Mouse (Mus musculus): ENCODE measurements around the gene Rwdd3. TPM values are rescaled to one million over a fixed set of nuclear protein-coding genes. Genes with fewer than 3 reads are reported as not detected.
A peak's percentile ranks its signal among the peaks of the same experiment; 100 is the strongest.

The Rwdd3 gene
- polyA plus RNA-seq, 1 experiment, result 3.3 TPM

DNA sequence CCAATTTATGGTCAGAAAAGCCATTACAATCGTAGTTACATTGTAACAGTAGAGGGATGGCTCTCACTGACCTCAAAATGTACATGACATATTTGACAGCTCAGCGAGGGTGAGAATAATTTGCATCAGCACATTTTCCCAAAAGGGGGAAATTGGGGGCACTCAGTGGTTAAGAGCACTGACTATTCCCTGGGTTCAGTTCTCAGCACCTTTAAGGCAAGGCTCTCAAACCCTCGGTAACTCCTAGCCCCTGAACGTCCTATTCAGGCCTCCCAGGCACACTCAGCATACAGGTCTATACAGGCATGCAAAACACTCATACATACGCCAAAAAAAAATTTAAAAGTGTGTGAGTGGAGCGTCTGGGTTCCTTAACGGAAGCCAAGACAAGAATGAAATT is 864 bp downstream of the Rwdd3 start:
- TF ChIP-seq TCF12 (IDR thresholded peaks at IDR 0.05; ENCODE audit: insufficient read depth, poor library complexity, severe bottlenecking), result no peak
- TF ChIP-seq POLR2AphosphoS2 (IDR thresholded peaks at IDR 0.05; ENCODE audit: insufficient read length, low read depth), result no peak
- no peak for TF ChIP-seq REST (IDR thresholded peaks at IDR 0.05; ENCODE audit: insufficient read depth, insufficient read length)
- TF ChIP-seq TCF3 (IDR thresholded peaks at IDR 0.05; ENCODE audit: insufficient read length, low read depth), result no peak
- no peak for TF ChIP-seq MYOG (IDR thresholded peaks at IDR 0.05; ENCODE audit: control insufficient read depth in 1 of 3, insufficient read depth in 1 of 3, insufficient read length in 2 of 3, low read depth in 2 of 3)
- TF ChIP-seq MYOD1 (IDR thresholded peaks at IDR 0.05; ENCODE audit: control insufficient read depth in 1 of 3, insufficient read length in 2 of 3, low read depth in 2 of 3), result no peak
- TF ChIP-seq SRF (IDR thresholded peaks at IDR 0.05; ENCODE audit: control insufficient read depth, insufficient read length, low read depth), result no peak
- TF ChIP-seq MAX (IDR thresholded peaks at IDR 0.05; ENCODE audit: low read depth), result no peak
- TF ChIP-seq E2F4 (IDR thresholded peaks at IDR 0.05; ENCODE audit: insufficient read depth), result no peak
- no peak for TF ChIP-seq POLR2A (IDR thresholded peaks at IDR 0.05; ENCODE audit: insufficient read length, low read depth)
- TF ChIP-seq CEBPB (IDR thresholded peaks at IDR 0.05; ENCODE audit: insufficient read depth, poor library complexity, severe bottlenecking), result no peak
- TF ChIP-seq USF1 (IDR thresholded peaks at IDR 0.05; ENCODE audit: low read depth), result no peak
- Histone ChIP-seq H3K36me3 (ENCODE audit: control insufficient read depth, insufficient read depth) (no peaks in the 10 kb centered on the region), H3K27me3 (ENCODE audit: control insufficient read depth, insufficient read depth, insufficient read length) (no peaks in the 10 kb centered on the region), H3ac (ENCODE audit: control insufficient read depth, insufficient read length) (peak overlapping the region; percentile 18), H3K4me3 (peak overlapping the region; percentile 61), H3K4me2 (ENCODE audit: low read depth) (peak overlapping the region; percentile 79), H3K79me2 (ENCODE audit: control insufficient read depth, insufficient read depth) (no peaks in the 10 kb centered on the region)

DNA sequence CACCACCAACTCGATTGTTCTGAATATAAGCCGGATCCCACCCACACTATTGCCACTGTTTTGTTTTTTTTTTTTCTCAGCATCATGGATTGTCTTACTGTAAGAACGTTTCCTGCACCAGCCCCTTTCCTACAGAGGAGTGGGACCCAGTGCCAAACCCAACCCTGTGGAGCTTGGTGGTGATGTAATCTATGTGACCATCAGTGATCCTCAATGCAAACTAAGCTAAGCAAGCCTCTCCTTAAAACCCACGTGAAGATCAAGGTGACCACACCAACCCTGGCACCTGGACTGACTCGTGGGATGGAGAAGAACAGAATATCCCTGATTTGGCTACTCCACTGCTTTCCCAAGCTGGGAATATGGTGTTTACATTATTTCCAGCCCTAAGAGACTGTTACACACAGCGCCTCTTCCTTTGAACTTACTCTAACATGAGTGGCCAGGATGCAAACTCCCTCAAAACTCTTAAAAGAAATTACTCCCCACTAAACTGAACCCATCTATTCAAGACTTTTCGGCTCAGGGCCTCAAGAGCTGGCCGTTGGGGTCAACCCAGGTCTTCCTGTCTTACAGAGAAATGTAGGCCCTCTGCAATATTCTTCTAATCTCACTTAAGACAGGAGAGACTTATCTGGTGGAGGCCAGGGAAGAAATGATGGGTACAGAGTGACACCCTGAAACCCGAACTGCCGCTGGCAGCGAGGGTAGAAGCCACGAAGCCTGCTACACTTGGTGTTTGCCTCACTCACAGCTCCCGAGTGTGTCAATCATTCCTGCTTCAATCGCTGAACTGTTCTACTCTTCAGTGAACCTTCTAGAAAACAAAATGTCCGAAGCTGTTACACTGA is 2.2 kb downstream of the Rwdd3 start:
- no peak overlapping the region for H3K4me3 ChIP-seq
- no peaks in the 10 kb centered on the region for H3K27me3 ChIP-seq (ENCODE audit: control insufficient read depth, insufficient read depth, insufficient read length)
- no peak overlapping the region for H3ac ChIP-seq (ENCODE audit: control insufficient read depth, insufficient read length)
- H3K4me2 ChIP-seq (ENCODE audit: low read depth), result no peak overlapping the region
- TF ChIP-seq SRF (IDR thresholded peaks at IDR 0.05; ENCODE audit: control insufficient read depth, insufficient read length, low read depth), result no peak
- TF ChIP-seq E2F4 (IDR thresholded peaks at IDR 0.05; ENCODE audit: insufficient read depth), result no peak
- TF ChIP-seq TCF3 (IDR thresholded peaks at IDR 0.05; ENCODE audit: insufficient read length, low read depth), result no peak
- no peak for TF ChIP-seq MYOG (IDR thresholded peaks at IDR 0.05; ENCODE audit: control insufficient read depth in 1 of 3, insufficient read depth in 1 of 3, insufficient read length in 2 of 3, low read depth in 2 of 3)
- H3K79me2 ChIP-seq (ENCODE audit: control insufficient read depth, insufficient read depth), result no peaks in the 10 kb centered on the region
- H3K36me3 ChIP-seq (ENCODE audit: control insufficient read depth, insufficient read depth), result no peaks in the 10 kb centered on the region

DNA sequence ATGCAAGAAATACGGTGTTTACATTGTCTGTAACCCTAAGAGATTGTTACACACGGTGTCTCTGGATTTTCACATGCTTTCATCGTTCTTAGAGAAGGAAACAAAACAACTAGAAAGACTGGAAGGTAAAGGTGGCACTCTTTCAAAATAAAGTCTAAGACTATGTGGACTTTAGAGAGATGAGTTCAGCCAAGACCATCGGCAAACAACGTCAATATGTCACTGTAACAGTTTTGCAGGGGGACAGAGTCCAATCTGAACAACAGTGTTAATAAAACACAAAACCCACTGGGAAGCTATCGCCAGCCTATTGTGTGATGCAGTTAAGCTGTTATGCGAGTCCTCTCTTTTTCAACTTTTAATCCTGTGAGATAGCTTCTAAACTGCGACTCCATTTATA is 2.9 kb downstream of the Rwdd3 start:
- H3K4me3 ChIP-seq, result no peak overlapping the region
- no peak overlapping the region for H3ac ChIP-seq (ENCODE audit: control insufficient read depth, insufficient read length)
- H3K27me3 ChIP-seq (ENCODE audit: control insufficient read depth, insufficient read depth, insufficient read length), result no peaks in the 10 kb centered on the region
- H3K4me2 ChIP-seq (ENCODE audit: low read depth), result no peak overlapping the region
- TF ChIP-seq POLR2A (IDR thresholded peaks at IDR 0.05; ENCODE audit: insufficient read length, low read depth), result no peak
- no peak for TF ChIP-seq REST (IDR thresholded peaks at IDR 0.05; ENCODE audit: insufficient read depth, insufficient read length)
- TF ChIP-seq TCF12 (IDR thresholded peaks at IDR 0.05; ENCODE audit: insufficient read depth, poor library complexity, severe bottlenecking), result no peak
- H3K36me3 ChIP-seq (ENCODE audit: control insufficient read depth, insufficient read depth), result no peaks in the 10 kb centered on the region
- no peaks in the 10 kb centered on the region for H3K79me2 ChIP-seq (ENCODE audit: control insufficient read depth, insufficient read depth)

DNA sequence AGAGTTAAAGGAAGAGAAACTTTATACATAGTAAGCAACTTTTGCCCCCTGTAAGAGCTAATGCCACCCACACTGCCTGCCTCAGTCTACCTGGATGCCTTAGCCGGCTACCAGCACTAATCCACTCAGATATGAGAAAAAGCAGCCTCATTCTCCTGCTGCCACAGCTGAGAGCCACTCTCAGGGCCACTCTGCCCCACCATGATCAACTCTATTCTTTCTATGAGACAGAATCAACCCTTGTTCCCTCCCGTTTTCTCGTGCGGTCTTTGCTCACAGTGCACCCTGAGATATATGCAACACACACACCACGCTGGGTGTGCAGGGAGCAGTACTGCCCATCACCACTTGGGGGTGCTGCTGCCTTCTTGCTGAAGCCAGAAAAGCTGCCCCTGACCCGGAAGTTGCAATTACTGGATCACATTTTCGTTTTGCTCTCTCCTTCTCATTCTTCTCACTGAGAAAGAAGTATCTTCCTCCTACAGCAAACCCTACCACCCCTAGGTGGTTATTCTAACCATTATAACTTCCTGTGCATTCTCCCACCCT is 8.2 kb downstream of the Rwdd3 start:
- Histone ChIP-seq H3K4me2 (ENCODE audit: low read depth) (no peak overlapping the region), H3K4me3 (no peak overlapping the region), H3K79me2 (ENCODE audit: control insufficient read depth, insufficient read depth) (no peaks in the 10 kb centered on the region), H3ac (ENCODE audit: control insufficient read depth, insufficient read length) (no peak overlapping the region), H3K36me3 (ENCODE audit: control insufficient read depth, insufficient read depth) (no peaks in the 10 kb centered on the region), H3K27me3 (ENCODE audit: control insufficient read depth, insufficient read depth, insufficient read length) (no peaks in the 10 kb centered on the region)
- TF ChIP-seq POLR2A (IDR thresholded peaks at IDR 0.05; ENCODE audit: insufficient read length, low read depth) (no peak), E2F4 (IDR thresholded peaks at IDR 0.05; ENCODE audit: insufficient read depth) (no peak), SRF (IDR thresholded peaks at IDR 0.05; ENCODE audit: control insufficient read depth, insufficient read length, low read depth) (no peak), TCF3 (IDR thresholded peaks at IDR 0.05; ENCODE audit: insufficient read length, low read depth) (no peak), REST (IDR thresholded peaks at IDR 0.05; ENCODE audit: insufficient read depth, insufficient read length) (no peak), MAX (IDR thresholded peaks at IDR 0.05; ENCODE audit: low read depth) (no peak), MYOD1 (IDR thresholded peaks at IDR 0.05; ENCODE audit: control insufficient read depth in 1 of 3, insufficient read length in 2 of 3, low read depth in 2 of 3) (no peak), MYOG (IDR thresholded peaks at IDR 0.05; ENCODE audit: control insufficient read depth in 1 of 3, insufficient read depth in 1 of 3, insufficient read length in 2 of 3, low read depth in 2 of 3) (no peak), CEBPB (IDR thresholded peaks at IDR 0.05; ENCODE audit: insufficient read depth, poor library complexity, severe bottlenecking) (no peak), TCF12 (IDR thresholded peaks at IDR 0.05; ENCODE audit: insufficient read depth, poor library complexity, severe bottlenecking) (no peak), POLR2AphosphoS2 (IDR thresholded peaks at IDR 0.05; ENCODE audit: insufficient read length, low read depth) (no peak), USF1 (IDR thresholded peaks at IDR 0.05; ENCODE audit: low read depth) (no peak)

DNA sequence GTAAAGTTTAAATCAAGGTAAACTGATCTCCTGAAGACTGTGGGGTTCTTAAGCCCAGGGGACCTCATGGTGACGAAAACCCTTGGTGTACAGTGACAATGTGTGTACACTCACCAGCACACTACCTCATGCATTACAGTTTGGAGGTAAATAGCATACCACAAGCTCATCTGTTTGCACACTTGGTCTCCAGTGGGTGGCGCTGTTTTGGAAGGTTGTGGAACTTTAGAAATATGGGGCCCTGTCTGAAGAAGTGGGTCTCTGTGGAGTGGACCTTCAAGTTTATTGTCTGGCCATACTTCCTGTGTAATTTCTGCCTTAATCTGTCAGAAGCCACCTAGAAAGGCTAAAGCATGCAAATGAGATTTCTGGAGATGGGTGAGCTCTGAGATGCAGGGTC is 9.8 kb downstream of the Rwdd3 start:
- TF ChIP-seq REST (IDR thresholded peaks at IDR 0.05; ENCODE audit: insufficient read depth, insufficient read length), result no peak
- TF ChIP-seq MAX (IDR thresholded peaks at IDR 0.05; ENCODE audit: low read depth), result no peak
- no peak for TF ChIP-seq SRF (IDR thresholded peaks at IDR 0.05; ENCODE audit: control insufficient read depth, insufficient read length, low read depth)
- TF ChIP-seq POLR2AphosphoS2 (IDR thresholded peaks at IDR 0.05; ENCODE audit: insufficient read length, low read depth), result no peak
- TF ChIP-seq USF1 (IDR thresholded peaks at IDR 0.05; ENCODE audit: low read depth), result no peak
- TF ChIP-seq POLR2A (IDR thresholded peaks at IDR 0.05; ENCODE audit: insufficient read length, low read depth), result no peak
- TF ChIP-seq TCF12 (IDR thresholded peaks at IDR 0.05; ENCODE audit: insufficient read depth, poor library complexity, severe bottlenecking), result no peak
- TF ChIP-seq E2F4 (IDR thresholded peaks at IDR 0.05; ENCODE audit: insufficient read depth), result no peak
- TF ChIP-seq MYOD1 (IDR thresholded peaks at IDR 0.05; ENCODE audit: control insufficient read depth in 1 of 3, insufficient read length in 2 of 3, low read depth in 2 of 3), result no peak
- no peak for TF ChIP-seq TCF3 (IDR thresholded peaks at IDR 0.05; ENCODE audit: insufficient read length, low read depth)
- no peak for TF ChIP-seq CEBPB (IDR thresholded peaks at IDR 0.05; ENCODE audit: insufficient read depth, poor library complexity, severe bottlenecking)
- no peak for TF ChIP-seq MYOG (IDR thresholded peaks at IDR 0.05; ENCODE audit: control insufficient read depth in 1 of 3, insufficient read depth in 1 of 3, insufficient read length in 2 of 3, low read depth in 2 of 3)
- Histone ChIP-seq H3K36me3 (ENCODE audit: control insufficient read depth, insufficient read depth) (no peaks in the 10 kb centered on the region), H3K79me2 (ENCODE audit: control insufficient read depth, insufficient read depth) (no peaks in the 10 kb centered on the region), H3K4me3 (no peak overlapping the region), H3K4me2 (ENCODE audit: low read depth) (no peak overlapping the region), H3K27me3 (ENCODE audit: control insufficient read depth, insufficient read depth, insufficient read length) (no peaks in the 10 kb centered on the region), H3ac (ENCODE audit: control insufficient read depth, insufficient read length) (no peak overlapping the region)
